Mouse (Mus musculus) CH12.LX (cell line): ENCODE measurements around the gene Lmx1a. TPM values are rescaled to one million over a fixed set of nuclear protein-coding genes. Genes with fewer than 3 reads are reported as not detected.

Experiments
- DNase-seq: peaks from one replicate; pipeline ENCODE4 v3.0.0-alpha.2; 2013; ENCODE audit errors: extremely low read depth
- H3K27ac ChIP-seq: 2 replicates; pipeline ENCODE4 v1.5.1; 2012; ENCODE audit warnings: low read depth, mild to moderate bottlenecking, control low read depth, moderate library complexity; ENCODE audit not compliant: insufficient read depth
- H3K27me3 ChIP-seq: replicated peaks from 2 replicates; pipeline ENCODE3; 2012; ENCODE audit warnings: inconsistent platforms
- H3K36me3 ChIP-seq, 2 experiments: replicated peaks in 1 of 2; 2 replicates each; pipeline versions ENCODE3 to v1.6.1; 2012; ENCODE audit warnings: inconsistent platforms in 1 of 2, low read length in 1 of 2, mild to moderate bottlenecking in 1 of 2, mixed read lengths in 1 of 2, moderate library complexity in 1 of 2; ENCODE audit not compliant: control insufficient read depth in 1 of 2, insufficient read depth in 1 of 2
- H3K4me1 ChIP-seq, 2 experiments: 2 replicates each; pipeline ENCODE4 v1.6.1; 2012; ENCODE audit warnings: inconsistent platforms in 1 of 2, moderate library complexity in 1 of 2; ENCODE audit not compliant: insufficient read depth in 2 of 2, control insufficient read depth in 1 of 2
- H3K4me2 ChIP-seq: 2 replicates; pipeline ENCODE4 v1.6.1; 2012; ENCODE audit warnings: low read depth, mild to moderate bottlenecking, control low read depth; ENCODE audit not compliant: poor library complexity, insufficient read depth, severe bottlenecking
- H3K4me3 ChIP-seq, 3 experiments: fragments of 150-350 bp in 1 of 3; sonication (generic) in 1 of 3; replicated peaks in 1 of 3; 2 replicates each; pipeline versions ENCODE3 to v1.5.1; 2011 to 2012; ENCODE audit warnings: low read depth in 2 of 3, low read length in 2 of 3, mild to moderate bottlenecking in 2 of 3, moderate library complexity in 2 of 3, control low read depth in 1 of 3, improper control_type of control experiment in 1 of 3, inconsistent platforms in 1 of 3, mixed read lengths in 1 of 3; ENCODE audit not compliant: poor library complexity in 1 of 3
- H3K79me2 ChIP-seq: replicated peaks from 2 replicates; pipeline ENCODE4 v1.6.1; 2012; ENCODE audit warnings: mild to moderate bottlenecking, moderate library complexity; ENCODE audit not compliant: control insufficient read depth, poor library complexity, insufficient read depth, severe bottlenecking; ENCODE audit errors: extremely low read depth
- H3K9ac ChIP-seq: 2 replicates; pipeline ENCODE4 v1.6.1; 2012; ENCODE audit warnings: low read depth, mild to moderate bottlenecking, control low read depth, moderate library complexity; ENCODE audit not compliant: insufficient read depth
- H3K9me3 ChIP-seq: replicated peaks from 2 replicates; pipeline ENCODE3; 2012; ENCODE audit warnings: low read length, inconsistent platforms, mixed read lengths
- BHLHE40 ChIP-seq: IDR thresholded peaks from 2 replicates; pipeline ENCODE4 v1.6.1; 2011; ENCODE audit warnings: mild to moderate bottlenecking, low read depth, low read length, improper control_type of control experiment
- CHD2 ChIP-seq: IDR thresholded peaks from 2 replicates; pipeline ENCODE4 v1.6.1; 2011; ENCODE audit warnings: low read length, improper control_type of control experiment
- CTCF ChIP-seq, 2 experiments: IDR thresholded peaks in 1 of 2; conservative IDR thresholded peaks in 1 of 2; 2 replicates each; pipeline ENCODE4 v1.5.1; 2011 to 2012; ENCODE audit warnings: low read depth in 2 of 2, low read length in 2 of 2, improper control_type of control experiment in 1 of 2, inconsistent platforms in 1 of 2, mild to moderate bottlenecking in 1 of 2, moderate library complexity in 1 of 2
- E2F4 ChIP-seq: IDR thresholded peaks from 2 replicates; pipeline ENCODE4 v1.6.1; 2011; ENCODE audit warnings: low read depth, low read length, improper control_type of control experiment; ENCODE audit not compliant: insufficient replicate concordance
- ELF1 ChIP-seq: IDR thresholded peaks from 2 replicates; pipeline ENCODE4 v1.6.1; 2014; ENCODE audit warnings: low read depth, mild to moderate bottlenecking, inconsistent platforms, low read length, improper control_type of control experiment
- EP300 ChIP-seq: IDR thresholded peaks from 2 replicates; pipeline ENCODE4 v1.6.1; 2011; ENCODE audit warnings: low read length, improper control_type of control experiment
- ETS1 ChIP-seq: conservative IDR thresholded peaks from 2 replicates; pipeline ENCODE4 v1.6.1; 2012; ENCODE audit warnings: low read depth, mild to moderate bottlenecking, inconsistent platforms, low read length, improper control_type of control experiment, moderate library complexity
- HCFC1 ChIP-seq: IDR thresholded peaks from 2 replicates; pipeline ENCODE4 v1.6.1; 2012; ENCODE audit warnings: low read depth, mild to moderate bottlenecking, inconsistent platforms, low read length, improper control_type of control experiment
- IRF4 ChIP-seq: IDR thresholded peaks from 2 replicates; pipeline ENCODE4 v1.6.1; 2014; ENCODE audit warnings: low read depth, mild to moderate bottlenecking, inconsistent platforms, low read length, improper control_type of control experiment
- JUN ChIP-seq: IDR thresholded peaks from 2 replicates; pipeline ENCODE4 v1.6.1; 2011; ENCODE audit warnings: low read depth, mild to moderate bottlenecking, low read length, improper control_type of control experiment, moderate library complexity; ENCODE audit not compliant: insufficient read depth
- JUND ChIP-seq: conservative IDR thresholded peaks from 2 replicates; pipeline ENCODE4 v1.6.1; 2011; ENCODE audit warnings: low read depth, low read length, improper control_type of control experiment
- KAT2A ChIP-seq: IDR thresholded peaks from 2 replicates; pipeline ENCODE4 v1.6.1; 2012; ENCODE audit warnings: low read length, improper control_type of control experiment, inconsistent platforms; ENCODE audit not compliant: insufficient replicate concordance
- MAX ChIP-seq: IDR thresholded peaks from 2 replicates; pipeline ENCODE4 v1.6.1; 2011; ENCODE audit warnings: low read length, improper control_type of control experiment
- MAZ ChIP-seq: IDR thresholded peaks from 2 replicates; pipeline ENCODE4 v1.6.1; 2012; ENCODE audit warnings: low read depth, mild to moderate bottlenecking, inconsistent platforms, low read length, improper control_type of control experiment, moderate library complexity
- MXI1 ChIP-seq: IDR thresholded peaks from 2 replicates; pipeline ENCODE4 v1.6.1; 2011; ENCODE audit warnings: mild to moderate bottlenecking, low read depth, low read length, improper control_type of control experiment
- PAX5 ChIP-seq: IDR thresholded peaks from 2 replicates; pipeline ENCODE4 v1.6.1; 2012; ENCODE audit warnings: low read length, inconsistent platforms, mixed read lengths
- POLR2AphosphoS2 ChIP-seq: IDR thresholded peaks from 2 replicates; pipeline ENCODE4 v1.6.1; 2011; ENCODE audit warnings: low read depth, low read length, improper control_type of control experiment
- RAD21 ChIP-seq: IDR thresholded peaks from 2 replicates; pipeline ENCODE4 v1.6.1; 2011; ENCODE audit warnings: low read depth, mild to moderate bottlenecking, low read length, improper control_type of control experiment, moderate library complexity
- RCOR1 ChIP-seq: conservative IDR thresholded peaks from 2 replicates; pipeline ENCODE4 v1.6.1; 2012; ENCODE audit warnings: low read depth, mild to moderate bottlenecking, inconsistent platforms, low read length, improper control_type of control experiment
- SIN3A ChIP-seq: IDR thresholded peaks from 2 replicates; pipeline ENCODE4 v1.6.1; 2012; ENCODE audit warnings: low read length, improper control_type of control experiment, inconsistent platforms
- TBP ChIP-seq: conservative IDR thresholded peaks from 2 replicates; pipeline ENCODE4 v1.6.1; 2011; ENCODE audit warnings: low read depth, low read length, improper control_type of control experiment
- TCF12 ChIP-seq: IDR thresholded peaks from 2 replicates; pipeline ENCODE4 v1.6.1; 2014; ENCODE audit warnings: low read depth, mild to moderate bottlenecking, inconsistent platforms, low read length, improper control_type of control experiment
- UBTF ChIP-seq: IDR thresholded peaks from 2 replicates; pipeline ENCODE4 v1.6.1; 2012; ENCODE audit warnings: low read depth, mild to moderate bottlenecking, inconsistent platforms, low read length, improper control_type of control experiment, moderate library complexity
- USF1 ChIP-seq: IDR thresholded peaks from 2 replicates; pipeline ENCODE4 v1.6.1; 2014; ENCODE audit warnings: low read depth, mild to moderate bottlenecking, inconsistent platforms, low read length, improper control_type of control experiment
- ZC3H11A ChIP-seq: IDR thresholded peaks from 2 replicates; pipeline ENCODE4 v1.6.1; 2012; ENCODE audit warnings: low read depth, mild to moderate bottlenecking, inconsistent platforms, low read length, improper control_type of control experiment
- ZKSCAN1 ChIP-seq: IDR thresholded peaks from 2 replicates; pipeline ENCODE4 v1.6.1; 2012; ENCODE audit warnings: low read depth, inconsistent platforms, low read length, improper control_type of control experiment, borderline replicate concordance
- ZMIZ1 ChIP-seq: IDR thresholded peaks from 2 replicates; pipeline ENCODE4 v1.6.1; 2012; ENCODE audit warnings: low read depth, mild to moderate bottlenecking, inconsistent platforms, low read length, improper control_type of control experiment
- dilution Hi-C: fragments of 300-500 bp; cut with MboI; formaldehyde crosslinking; loops from 2 replicates; pipeline ENCODE4 v1.14.3; 2020; ENCODE audit warnings: low sequenced_read_pairs; ENCODE audit not compliant: extremely low pct_unique_long_range_greater_than_20kb, extremely low pct_ligation_motif_present
- in situ Hi-C: fragments of 300-500 bp; cut with MboI; formaldehyde crosslinking; loops from 3 replicates; pipeline ENCODE4 v1.14.3; 2019; ENCODE audit warnings: low sequenced_read_pairs, low pct_ligation_motif_present, low pct_unique_long_range_greater_than_20kb, mixed read lengths
- polyA plus RNA-seq: library from polyadenylated mRNA; unstranded; fragments of >175 nt; gene quantifications from 2 replicates; pipeline ENCODE4 v1.2.1, GENCODE M21; 2012; ENCODE audit warnings: low read depth; ENCODE audit not compliant: insufficient read length
- total RNA-seq, 2 experiments: library from RNA; depleted of rRNA; stranded (reverse); fragments of 300-350 nt in 1 of 2; fragments of >200 nt in 1 of 2; gene quantifications; 2 replicates each; pipeline ENCODE4 v1.2.3; 2012 to 2014

Gene Lmx1a
- total and polyA plus RNA-seq, 3 experiments, result not detected

GRCm38 (mm10) chr1:167874099-167874498 lies 185.1 kb downstream of the Lmx1a start:
- dilution Hi-C loops (no loop called here), in situ Hi-C loops (no loop called here)
- H3K27me3 ChIP-seq, result no peaks in the 10 kb centered on the region
- no peaks in the 10 kb centered on the region for H3K36me3 ChIP-seq
- no peak overlapping the region for H3K27ac ChIP-seq
- DNase-seq, result no peak
- no peaks in the 10 kb centered on the region for H3K79me2 ChIP-seq
- TF ChIP-seq MXI1 (no peak), MAX (no peak), TBP (no peak), HCFC1 (no peak), MAZ (no peak), ZMIZ1 (no peak), SIN3A (no peak), ZKSCAN1 (no peak), IRF4 (no peak), TCF12 (no peak), ZC3H11A (no peak), USF1 (no peak), CHD2 (no peak), ELF1 (no peak)
- H3K4me2 ChIP-seq, result no peak overlapping the region
- H3K4me3 ChIP-seq, result no peak overlapping the region
- no peaks in the 10 kb centered on the region for H3K4me1 ChIP-seq
- no peak overlapping the region for H3K9ac ChIP-seq
- peaks cover 94% of the 10 kb centered on the region for H3K9me3 ChIP-seq

- in situ Hi-C loops (no loop called here), dilution Hi-C loops (no loop called here)
These were observed 188.9 kb downstream of the Lmx1a start for GRCm38 (mm10) chr1:167877931-167878330.

GRCm38 (mm10) chr1:167878354-167878753 lies 189.3 kb downstream of the Lmx1a start:
- H3K9me3 ChIP-seq, result peaks cover 90% of the 10 kb centered on the region
- no peak for DNase-seq
- H3K4me1 ChIP-seq, result no peaks in the 10 kb centered on the region
- dilution Hi-C loops, result no loop called here
- H3K79me2 ChIP-seq, result no peaks in the 10 kb centered on the region
- H3K27ac ChIP-seq, result no peak overlapping the region
- no peaks in the 10 kb centered on the region for H3K36me3 ChIP-seq
- in situ Hi-C loops, result no loop called here
- H3K4me3 ChIP-seq, result no peak overlapping the region
- no peak overlapping the region for H3K4me2 ChIP-seq
- no peak overlapping the region for H3K9ac ChIP-seq
- no peaks in the 10 kb centered on the region for H3K27me3 ChIP-seq
- TF ChIP-seq MXI1 (no peak), EP300 (no peak), HCFC1 (no peak), JUND (no peak), E2F4 (no peak), IRF4 (no peak), JUN (no peak), CTCF (conservative IDR thresholded peaks at IDR 0.05 in 1 of 2, IDR thresholded peaks at IDR 0.05 in 1 of 2; ENCODE audit: low read depth in 2 of 2, low read length in 2 of 2) (no peak), POLR2AphosphoS2 (no peak), ZMIZ1 (no peak), PAX5 (no peak), UBTF (no peak), SIN3A (no peak), KAT2A (no peak), MAZ (no peak), ZC3H11A (no peak), USF1 (no peak), RAD21 (no peak), ETS1 (no peak)

More at GRCm38 (mm10) chr1:167877931-167878330, 188.9 kb downstream of the Lmx1a start:
- no peaks in the 10 kb centered on the region for H3K36me3 ChIP-seq
- H3K27ac ChIP-seq, result no peak overlapping the region
- no peak overlapping the region for H3K4me3 ChIP-seq
- no peak overlapping the region for H3K4me2 ChIP-seq
- no peaks in the 10 kb centered on the region for H3K27me3 ChIP-seq
- H3K79me2 ChIP-seq, result no peaks in the 10 kb centered on the region
- no peak for DNase-seq
- H3K9ac ChIP-seq, result no peak overlapping the region
- peaks cover 91% of the 10 kb centered on the region for H3K9me3 ChIP-seq
- TF ChIP-seq BHLHE40 (no peak), RCOR1 (no peak), TBP (no peak)
- no peaks in the 10 kb centered on the region for H3K4me1 ChIP-seq
